Mouse (Mus musculus) CH12.LX (cell line): ENCODE measurements around the gene Dcn.

ENCODE experiments used
- BHLHE40 ChIP-seq: IDR thresholded peaks from 2 replicates; pipeline ENCODE4 v1.6.1; 2011; ENCODE audit warnings: mild to moderate bottlenecking, low read depth, low read length, improper control_type of control experiment
- CHD2 ChIP-seq: IDR thresholded peaks from 2 replicates; pipeline ENCODE4 v1.6.1; 2011; ENCODE audit warnings: low read length, improper control_type of control experiment
- CTCF ChIP-seq, 2 experiments: IDR thresholded peaks in 1 of 2; conservative IDR thresholded peaks in 1 of 2; 2 replicates each; pipeline ENCODE4 v1.5.1; 2011 to 2012; ENCODE audit warnings: low read depth in 2 of 2, low read length in 2 of 2, improper control_type of control experiment in 1 of 2, inconsistent platforms in 1 of 2, mild to moderate bottlenecking in 1 of 2, moderate library complexity in 1 of 2
- GABPA ChIP-seq: IDR thresholded peaks from 2 replicates; pipeline ENCODE4 v1.6.1; 2012; ENCODE audit warnings: low read depth, low read length, improper control_type of control experiment, inconsistent platforms; ENCODE audit not compliant: insufficient replicate concordance
- IRF4 ChIP-seq: IDR thresholded peaks from 2 replicates; pipeline ENCODE4 v1.6.1; 2014; ENCODE audit warnings: low read depth, mild to moderate bottlenecking, inconsistent platforms, low read length, improper control_type of control experiment
- MAFK ChIP-seq: IDR thresholded peaks from 2 replicates; pipeline ENCODE4 v1.6.1; 2011; ENCODE audit warnings: low read length, improper control_type of control experiment; ENCODE audit not compliant: insufficient replicate concordance
- MAX ChIP-seq: IDR thresholded peaks from 2 replicates; pipeline ENCODE4 v1.6.1; 2011; ENCODE audit warnings: low read length, improper control_type of control experiment
- POLR2A ChIP-seq: IDR thresholded peaks from 2 replicates; pipeline ENCODE4 v1.6.1; 2011; ENCODE audit warnings: low read depth, mild to moderate bottlenecking, improper control_type of control experiment, low read length
- SIN3A ChIP-seq: IDR thresholded peaks from 2 replicates; pipeline ENCODE4 v1.6.1; 2012; ENCODE audit warnings: low read length, improper control_type of control experiment, inconsistent platforms
- USF1 ChIP-seq: IDR thresholded peaks from 2 replicates; pipeline ENCODE4 v1.6.1; 2014; ENCODE audit warnings: low read depth, mild to moderate bottlenecking, inconsistent platforms, low read length, improper control_type of control experiment
- USF2 ChIP-seq: conservative IDR thresholded peaks from 2 replicates; pipeline ENCODE4 v1.6.1; 2011; ENCODE audit warnings: low read depth, low read length, improper control_type of control experiment
- ZMIZ1 ChIP-seq: IDR thresholded peaks from 2 replicates; pipeline ENCODE4 v1.6.1; 2012; ENCODE audit warnings: low read depth, mild to moderate bottlenecking, inconsistent platforms, low read length, improper control_type of control experiment

GRCm38 (mm10) chr10:97478259-97478658, 1.1 kb upstream of the Dcn start:
- TF ChIP-seq CTCF (conservative IDR thresholded peaks at IDR 0.05 in 1 of 2, IDR thresholded peaks at IDR 0.05 in 1 of 2; ENCODE audit: low read depth in 2 of 2, low read length in 2 of 2) (no peak), USF2 (no peak), POLR2A (no peak), USF1 (no peak), GABPA (no peak), MAX (no peak), ZMIZ1 (no peak), SIN3A (no peak), IRF4 (no peak), BHLHE40 (no peak), MAFK (no peak), CHD2 (no peak)
